Mouse (Mus musculus) hindbrain, embryonic 14.5 days (tissue): ENCODE data around the gene Gtf2a1l. TPM values are rescaled to one million over a fixed set of nuclear protein-coding genes. Genes with fewer than 3 reads are reported as not detected.

ENCODE experiments used
- ATAC-seq: fragments of 200-750 bp; cut with Nextera tagmentation; 2 replicates; pipeline ENCODE4 v1.8.0; 2017; ENCODE audit warnings: moderate number of reproducible peaks, mild to moderate bottlenecking, moderate TSS enrichment, moderate library complexity; ENCODE audit not compliant: low FRiP score
- DNase-seq: peaks from one replicate; pipeline ENCODE4 v3.0.0-alpha.2; 2015; ENCODE audit warnings: low spot score
- H3K27ac ChIP-seq: fragments of 300-500 bp; sonication (generic); 2 replicates; pipeline ENCODE4 v1.5.1; 2014; ENCODE audit warnings: mild to moderate bottlenecking, moderate library complexity
- H3K27me3 ChIP-seq: fragments of 300-500 bp; sonication (generic); 2 replicates; pipeline ENCODE4 v1.6.1; 2014; ENCODE audit warnings: mild to moderate bottlenecking, low read length, mixed read lengths; ENCODE audit not compliant: control insufficient read depth, insufficient read depth
- H3K36me3 ChIP-seq: fragments of 300-500 bp; sonication (generic); replicated peaks from 2 replicates; pipeline ENCODE4 v1.6.1; 2014; ENCODE audit not compliant: control insufficient read depth, insufficient read depth
- H3K4me1 ChIP-seq: fragments of 300-500 bp; sonication (generic); replicated peaks from 2 replicates; pipeline ENCODE4 v1.6.1; 2014; ENCODE audit warnings: antibody characterized with exemption, low read length, mixed read lengths; ENCODE audit not compliant: control insufficient read depth, insufficient read depth
- H3K4me2 ChIP-seq: fragments of 300-500 bp; sonication (generic); replicated peaks from 2 replicates; pipeline ENCODE4 v1.6.1; 2014; ENCODE audit warnings: mild to moderate bottlenecking, moderate library complexity
- H3K4me3 ChIP-seq: fragments of 300-500 bp; sonication (generic); replicated peaks from 2 replicates; pipeline ENCODE4 v1.5.1; 2014; ENCODE audit warnings: mild to moderate bottlenecking, low read length
- H3K9ac ChIP-seq: fragments of 300-500 bp; sonication (generic); 2 replicates; pipeline ENCODE4 v1.6.1; 2014
- H3K9me3 ChIP-seq: fragments of 300-500 bp; sonication (generic); 2 replicates; pipeline ENCODE4 v1.6.1; 2016; ENCODE audit warnings: low read length; ENCODE audit not compliant: control insufficient read depth
- WGBS: fragments of 180-500 bp; shearing (Covaris S2); extraction: QIAGEN DNeasy Blood & Tissue Kit; methylation state at CpG from one replicate; pipeline ENCODE4 v1.1.7; 2014; 5-methylcytosine and 5-hydroxymethylcytosine counted together
- polyA plus RNA-seq: library from polyadenylated mRNA; unstranded; fragments of >200 nt; fragmentation: Nextera tagmentation; extraction: Ambion mirVana; gene quantifications from 2 replicates; pipeline ENCODE4 v1.2.1, GENCODE M21; 2014

Gene Gtf2a1l
- polyA plus RNA-seq, 1 experiment from 2014 or later = 0.27 TPM

- peak; percentile 42 for DNase-seq
These were observed 39.6 kb upstream of the Gtf2a1l start for GRCm38 (mm10) chr17:88628676-88629380.

GRCm38 (mm10) chr17:88629381-88629759 is 39.1 kb upstream of the Gtf2a1l start:
- Histone ChIP-seq H3K9ac (no peak overlapping the region), H3K4me1 (peaks cover 7% of the 10 kb centered on the region; the same call in 1 of the 2 replicates), H3K4me2 (0 out of 2 replicates have a peak overlapping the region, but pooled peaks have one; percentile 4), H3K36me3 (no peaks in the 10 kb centered on the region), H3K27me3 (no peaks in the 10 kb centered on the region), H3K27ac (peak overlapping the region; percentile 80), H3K9me3 (no peaks in the 10 kb centered on the region), H3K4me3 (no peak overlapping the region)
- WGBS = 24% methylated on average over 4 of the region's 4 CpGs
- peak; percentile 75 for ATAC-seq
- DNase-seq = peak; percentile 33

More at GRCm38 (mm10) chr17:88628676-88629380, 39.6 kb upstream of the Gtf2a1l start:
- ATAC-seq = peak; percentile 71
- Histone ChIP-seq H3K4me2 (0 out of 2 replicates have a peak overlapping the region, but pooled peaks have one; percentile 4), H3K4me3 (no peak overlapping the region), H3K9ac (no peak overlapping the region), H3K4me1 (peaks cover 7% of the 10 kb centered on the region; the same call in 1 of the 2 replicates), H3K9me3 (no peaks in the 10 kb centered on the region), H3K36me3 (no peaks in the 10 kb centered on the region), H3K27ac (peak overlapping the region; percentile 80), H3K27me3 (no peaks in the 10 kb centered on the region)
- 54% methylated on average over 8 of the region's 10 CpGs for WGBS

GRCm38 (mm10) chr17:88629931-88630553 is 38.4 kb upstream of the Gtf2a1l start:
- no peak overlapping the region for H3K9ac ChIP-seq
- H3K4me3 ChIP-seq = no peak overlapping the region
- peak overlapping the region; percentile 80 for H3K27ac ChIP-seq
- no peaks in the 10 kb centered on the region for H3K9me3 ChIP-seq
- peaks cover 7% of the 10 kb centered on the region; the same call in 1 of the 2 replicates for H3K4me1 ChIP-seq
- 12% methylated on average over 11 of the region's 11 CpGs for WGBS
- peak; percentile 72 for ATAC-seq
- no peaks in the 10 kb centered on the region for H3K36me3 ChIP-seq
- no peak for DNase-seq
- no peak overlapping the region for H3K4me2 ChIP-seq
- no peaks in the 10 kb centered on the region for H3K27me3 ChIP-seq

- no peak for DNase-seq
- Histone ChIP-seq H3K4me1 (peaks cover 7% of the 10 kb centered on the region; the same call in 1 of the 2 replicates), H3K9ac (no peak overlapping the region), H3K4me3 (no peak overlapping the region), H3K4me2 (no peak overlapping the region), H3K9me3 (no peaks in the 10 kb centered on the region), H3K36me3 (no peaks in the 10 kb centered on the region), H3K27me3 (no peaks in the 10 kb centered on the region), H3K27ac (peak overlapping the region; percentile 80)
- no peak for ATAC-seq
- WGBS = 66% methylated on average over 3 of the region's 3 CpGs
These were observed 37.9 kb upstream of the Gtf2a1l start for GRCm38 (mm10) chr17:88630554-88630948.

- no peak for ATAC-seq
These were observed 35.8 kb upstream of the Gtf2a1l start for GRCm38 (mm10) chr17:88632631-88633030.

DNA sequence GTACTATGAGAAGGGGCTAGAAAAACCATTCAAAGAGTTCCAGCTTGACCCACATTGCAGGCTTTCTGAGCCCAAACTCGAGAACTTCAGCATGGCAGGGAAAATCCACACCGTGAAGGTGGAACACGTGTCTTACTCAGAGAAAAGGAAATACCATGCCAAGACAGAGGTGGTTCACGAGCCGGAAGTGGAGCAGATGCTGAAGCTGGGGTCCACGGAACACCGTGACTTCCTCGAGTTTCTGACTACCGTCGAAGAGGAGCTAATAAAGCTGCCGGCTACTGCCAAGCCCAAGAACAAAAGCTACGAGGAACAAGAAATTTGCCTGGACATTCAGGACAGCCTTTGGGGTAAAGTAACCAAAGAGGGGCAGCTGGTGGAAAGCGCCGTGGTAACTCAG is 32.4 kb upstream of the Gtf2a1l start:
- no peak overlapping the region for H3K4me2 ChIP-seq
- 0 out of 2 replicates have a peak, but pooled peaks cover 3% of the 10 kb centered on the region for H3K4me1 ChIP-seq
- H3K9ac ChIP-seq = no peak overlapping the region
- 84% methylated on average over 14 of the region's 14 CpGs for WGBS
- H3K4me3 ChIP-seq = no peak overlapping the region
- no peak overlapping the region for H3K27ac ChIP-seq
- DNase-seq (no peak), ATAC-seq (no peak)
- H3K36me3 ChIP-seq = no peaks in the 10 kb centered on the region
- H3K9me3 ChIP-seq = no peaks in the 10 kb centered on the region
- H3K27me3 ChIP-seq = no peaks in the 10 kb centered on the region

More at GRCm38 (mm10) chr17:88632631-88633030, 35.8 kb upstream of the Gtf2a1l start:
- Histone ChIP-seq H3K27ac (no peak overlapping the region), H3K9ac (no peak overlapping the region), H3K9me3 (no peaks in the 10 kb centered on the region), H3K4me3 (no peak overlapping the region), H3K27me3 (no peaks in the 10 kb centered on the region), H3K4me1 (peaks cover 7% of the 10 kb centered on the region; the same call in 1 of the 2 replicates), H3K4me2 (no peak overlapping the region), H3K36me3 (no peaks in the 10 kb centered on the region)
- DNase-seq = no peak
- WGBS = 93% methylated on average over 3 of the region's 3 CpGs

DNA sequence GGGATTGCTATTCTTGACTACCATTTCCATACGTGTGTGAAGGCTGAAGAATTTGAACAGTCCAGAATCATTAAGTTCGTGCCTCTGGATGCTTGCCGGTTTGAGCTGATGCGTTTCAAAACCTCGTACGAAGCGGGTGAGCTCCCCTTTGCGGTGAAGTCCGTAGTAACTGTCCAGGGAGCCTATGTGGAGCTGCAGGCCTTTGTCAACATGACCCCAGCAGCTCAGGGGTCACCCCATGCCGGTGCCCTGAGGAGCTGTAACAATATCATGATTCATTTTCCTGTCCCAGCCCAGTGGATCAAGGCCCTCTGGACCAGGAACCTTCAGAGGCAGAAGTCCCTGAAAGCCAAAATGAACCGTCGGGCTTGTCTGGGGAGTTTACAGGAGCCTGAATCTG is 31.9 kb upstream of the Gtf2a1l start:
- no peak for DNase-seq
- no peak overlapping the region for H3K4me3 ChIP-seq
- no peak overlapping the region for H3K4me2 ChIP-seq
- no peak for ATAC-seq
- H3K9ac ChIP-seq = no peak overlapping the region
- H3K27me3 ChIP-seq = no peaks in the 10 kb centered on the region
- no peak overlapping the region for H3K27ac ChIP-seq
- H3K9me3 ChIP-seq = no peaks in the 10 kb centered on the region
- no peaks in the 10 kb centered on the region for H3K36me3 ChIP-seq
- 36% methylated on average over 12 of the region's 12 CpGs for WGBS
- H3K4me1 ChIP-seq = no peaks in the 10 kb centered on the region

GRCm38 (mm10) chr17:88641012-88641411 is 27.4 kb upstream of the Gtf2a1l start:
- H3K36me3 ChIP-seq = no peaks in the 10 kb centered on the region
- H3K9ac ChIP-seq = no peak overlapping the region
- DNase-seq (peak; percentile 87), ATAC-seq (no peak)
- no peak overlapping the region for H3K4me3 ChIP-seq
- 32% methylated on average over 6 of the region's 6 CpGs for WGBS
- no peaks in the 10 kb centered on the region for H3K4me1 ChIP-seq
- no peaks in the 10 kb centered on the region for H3K9me3 ChIP-seq
- no peak overlapping the region for H3K4me2 ChIP-seq
- H3K27me3 ChIP-seq = no peaks in the 10 kb centered on the region
- H3K27ac ChIP-seq = no peak overlapping the region

- Histone ChIP-seq H3K4me3 (no peak overlapping the region), H3K4me2 (no peak overlapping the region), H3K4me1 (no peaks in the 10 kb centered on the region), H3K27me3 (no peaks in the 10 kb centered on the region), H3K36me3 (no peaks in the 10 kb centered on the region), H3K27ac (no peak overlapping the region), H3K9ac (no peak overlapping the region), H3K9me3 (no peaks in the 10 kb centered on the region)
- DNase-seq (no peak), ATAC-seq (no peak)
- WGBS = 94% methylated on average over 8 of the region's 8 CpGs
These were observed 26.6 kb upstream of the Gtf2a1l start for GRCm38 (mm10) chr17:88641836-88642235.
